Comparison of ENCODE assay signal across 8 mouse cellular contexts in the genomic region with DNA sequence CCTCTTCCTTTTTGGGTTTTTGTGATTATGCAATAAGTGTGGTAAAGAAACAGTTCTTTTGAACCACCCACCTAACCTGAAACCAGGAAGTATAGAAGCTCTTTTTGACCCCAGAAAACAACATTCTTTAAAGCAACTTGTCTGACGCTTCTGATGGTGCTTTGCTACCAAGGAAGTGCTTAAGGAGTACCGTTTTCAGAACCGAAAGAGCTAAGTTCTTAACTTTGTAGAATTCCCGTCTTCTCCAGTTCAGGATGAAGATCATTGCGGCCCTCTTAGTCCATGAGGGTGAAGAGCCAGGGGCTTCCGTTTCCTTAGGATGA. TPM values are rescaled to one million over a fixed set of nuclear protein-coding genes. Genes with fewer than 3 reads are reported as not detected.
DNase-seq lines count a peak whose midpoint lies in the region; ATAC-seq and TF ChIP-seq lines count a peak whose summit lies in the region.

No protein-coding gene starts in this region.

- TF ChIP-seq POLR2A in spleen, adult 2 months (IDR thresholded peaks at IDR 0.05; ENCODE audit: low read depth, low read length): no peak
- no peak for TF ChIP-seq POLR2A in embryonic fibroblast, embryonic 13.5 days (IDR thresholded peaks at IDR 0.05; ENCODE audit: low read depth, low read length)

- no peaks in the 10 kb centered on the region for H3K27me3 ChIP-seq in spleen, adult 2 months (ENCODE audit: control insufficient read depth, insufficient read depth, low read length)
- no peaks in the 10 kb centered on the region for H3K27me3 ChIP-seq in liver, embryonic 11.5 days (replicated peaks; ENCODE audit: control insufficient read depth, insufficient read depth, low read length)
- H3K27me3 ChIP-seq in stomach, embryonic 14.5 days (ENCODE audit: control insufficient read depth, insufficient read depth, low read length): no peaks in the 10 kb centered on the region

- peak overlapping the region; percentile 99 for H3K9ac ChIP-seq in liver, embryonic 11.5 days (ENCODE audit: low read depth, low read length)
- H3K9ac ChIP-seq in stomach, embryonic 14.5 days (replicated peaks; ENCODE audit: low read depth, low read length): peak overlapping the region; percentile 93; the same call in 1 of the 2 replicates

- ATAC-seq in liver, embryonic 11.5 days (replicated peaks; ENCODE audit: low FRiP score): no peak
- ATAC-seq in stomach, embryonic 14.5 days (ENCODE audit: insufficient number of reproducible peaks, insufficient read depth, low FRiP score, low read depth): no peak

- H3K27ac ChIP-seq in spleen, adult 2 months (ENCODE audit: insufficient read depth, low read length): peak overlapping the region; percentile 87
- peak overlapping the region; percentile 51; the same call in 1 of the 2 replicates for H3K27ac ChIP-seq in embryonic fibroblast, embryonic 13.5 days (ENCODE audit: insufficient read depth, low read length)
- H3K27ac ChIP-seq in liver, embryonic 11.5 days (ENCODE audit: low read depth, low read length): peak overlapping the region; percentile 90
- H3K27ac ChIP-seq in stomach, embryonic 14.5 days (ENCODE audit: low read length): no peak overlapping the region

- H3K36me3 ChIP-seq in spleen, adult 2 months (ENCODE audit: control insufficient read depth, insufficient read depth, low read length): no peaks in the 10 kb centered on the region; the same call in 1 of the 2 replicates
- peaks cover 7% of the 10 kb centered on the region for H3K36me3 ChIP-seq in liver, embryonic 11.5 days (ENCODE audit: control insufficient read depth, insufficient read depth, low read length)
- H3K36me3 ChIP-seq in stomach, embryonic 14.5 days (ENCODE audit: control insufficient read depth, insufficient read depth, low read length): 0 out of 2 replicates have a peak, but pooled peaks cover 2% of the 10 kb centered on the region

- under 1% methylated on average over 6 of the region's 6 CpGs for WGBS in spleen, adult 2 months
- WGBS in liver, embryonic 11.5 days: 25% methylated on average over 6 of the region's 6 CpGs
- 41% methylated on average over 6 of the region's 6 CpGs for WGBS in stomach, embryonic 14.5 days

- H3K4me3 ChIP-seq in spleen, adult 2 months (ENCODE audit: extremely low read depth, insufficient read depth, insufficient read length): peak overlapping the region; percentile 53
- H3K4me3 ChIP-seq in embryonic fibroblast, embryonic 13.5 days (ENCODE audit: insufficient read depth, low read length): peak overlapping the region; percentile 50
- H3K4me3 ChIP-seq in liver, embryonic 11.5 days (ENCODE audit: low read depth, low read length): peak overlapping the region; percentile 98
- peak overlapping the region; percentile 88 for H3K4me3 ChIP-seq in stomach, embryonic 14.5 days (ENCODE audit: low read depth, low read length)

- DNase-seq in spleen, adult 2 months (ENCODE audit: low read depth in 1 of 2, low spot score in 2 of 2): peak in 1 of 2 experiments; percentile 58
- DNase-seq in spleen, adult 12 weeks (ENCODE audit: low spot score): no peak
- no peak for DNase-seq in liver, embryonic 11.5 days (ENCODE audit: low spot score)
- no peak for DNase-seq in cerebellum, postnatal 10 days
- no peak for DNase-seq in cerebellum, postnatal 14 days
- DNase-seq in urinary bladder, postnatal 36 days (ENCODE audit: low spot score in 2 of 2): no peak

- H3K4me2 ChIP-seq in liver, embryonic 11.5 days: peak overlapping the region; percentile 85
- H3K4me2 ChIP-seq in stomach, embryonic 14.5 days (replicated peaks; ENCODE audit: low read depth, low read length): peak overlapping the region; percentile 47

- no peak for TF ChIP-seq CTCF in spleen, adult 2 months (IDR thresholded peaks at IDR 0.05; ENCODE audit: extremely low read depth, insufficient read depth, insufficient read length, insufficient replicate concordance)
- TF ChIP-seq CTCF in embryonic fibroblast, embryonic 13.5 days (IDR thresholded peaks at IDR 0.05; ENCODE audit: borderline replicate concordance, insufficient read depth, low read length): no peak

- H3K9me3 ChIP-seq in liver, embryonic 11.5 days (ENCODE audit: control insufficient read depth, low read length): no peaks in the 10 kb centered on the region
- no peaks in the 10 kb centered on the region for H3K9me3 ChIP-seq in stomach, embryonic 14.5 days (ENCODE audit: control insufficient read depth, low read depth, low read length)

- peaks cover 10% of the 10 kb centered on the region for H3K4me1 ChIP-seq in spleen, adult 2 months (ENCODE audit: control insufficient read depth, insufficient read depth, insufficient read length)
- H3K4me1 ChIP-seq in embryonic fibroblast, embryonic 13.5 days (ENCODE audit: control insufficient read depth, insufficient read depth, low read length): peaks cover 12% of the 10 kb centered on the region; the same call in 1 of the 2 replicates
- H3K4me1 ChIP-seq in liver, embryonic 11.5 days (replicated peaks; ENCODE audit: control insufficient read depth, insufficient read depth, low read length): peaks cover 52% of the 10 kb centered on the region
- peaks cover 22% of the 10 kb centered on the region for H3K4me1 ChIP-seq in stomach, embryonic 14.5 days (ENCODE audit: control insufficient read depth, insufficient read depth, low read length)

RNA-seq across cellular contexts. Expression of a gene that starts 1.1 kb away (rescaled TPM):
- polyA plus RNA-seq in spleen, adult 2 months (2012; rRNA removed): 41.1 and 48.3 TPM in 2 replicates
- polyA plus RNA-seq in embryonic fibroblast, embryonic 13.5 days (2011; ENCODE audit: insufficient read length, low read depth, missing spikeins): 106 and 109 TPM in 2 replicates
- polyA plus RNA-seq in liver, embryonic 11.5 days (2014; fragmentation: Nextera tagmentation; extraction: Ambion mirVana): 102 and 113 TPM in 2 replicates
- polyA plus RNA-seq in stomach, embryonic 14.5 days (2014; fragmentation: Nextera tagmentation; extraction: Ambion mirVana): 65.2 and 68.0 TPM in 2 replicates
